Mouse (Mus musculus): ENCODE measurements around the gene Gpr21. TPM values are rescaled to one million over a fixed set of nuclear protein-coding genes. Genes with fewer than 3 reads are reported as not detected.
"Not testable (repeated sequence)": the region's sequence is repeated elsewhere in the genome, so short reads cannot be mapped to it uniquely, and the experiment has no call there.

Gpr21 gene
- 1.6 TPM in 2 replicates for polyA plus RNA-seq (2015; fragmentation: Nextera tagmentation; extraction: Ambion mirVana)

DNA sequence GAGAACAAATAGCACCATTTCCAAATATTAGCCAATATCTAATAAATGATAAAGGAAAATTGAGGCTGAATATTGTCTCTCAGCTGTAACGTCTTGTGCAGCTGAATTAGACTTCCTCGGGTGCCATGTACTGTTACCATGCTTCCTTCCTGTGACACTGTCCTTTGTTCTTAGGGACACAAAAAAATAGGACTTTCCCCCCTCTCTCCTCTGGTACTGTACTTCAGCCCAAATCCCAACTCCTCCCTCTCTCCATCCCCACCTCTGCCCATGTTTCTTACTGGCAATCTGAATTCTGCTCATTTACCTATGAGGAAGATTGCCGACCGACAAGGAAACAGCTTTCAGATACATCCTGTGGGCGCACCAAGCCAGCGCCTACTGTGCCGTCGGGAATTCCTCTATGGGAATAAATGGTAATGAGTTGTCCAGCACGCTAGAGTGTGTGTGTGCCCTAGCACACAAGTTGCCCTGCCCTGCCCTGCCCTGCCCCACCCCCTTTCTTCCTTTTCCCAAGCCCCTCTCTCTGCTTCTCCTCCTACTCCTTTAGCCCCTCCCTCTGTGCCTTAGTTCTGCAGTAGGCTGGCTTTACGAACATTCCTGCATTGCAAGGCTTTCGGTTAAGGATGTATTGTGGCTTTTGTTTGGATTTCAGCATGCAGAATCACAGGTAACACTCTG, at the start of gene Gpr21:
TSS of gene Gpr21 (plus strand) at position 303 of the 681 bp plus-strand sequence.
- Histone ChIP-seq H3K36me3 (peaks cover 14% of the 10 kb centered on the region; the same call in 1 of the 2 replicates), H3K4me3 (peak within 1 kb of the TSS; percentile 12; the same call in 1 of the 2 replicates), H3K4me1 (peaks cover 9% of the 10 kb centered on the region), H3K4me2 (peak within 1 kb of the TSS; percentile 35), H3K27me3 (no peaks in the 10 kb centered on the region), H3K27ac (no peak within 1 kb of the TSS), H3K9ac (no peak within 1 kb of the TSS), H3K9me3 (no peaks in the 10 kb centered on the region)
- ATAC-seq (ENCODE audit: borderline replicate concordance, extremely low read depth, low FRiP score, low TSS enrichment): peak; percentile 74; the same call in 1 of the 2 replicates
- 30% methylated on average over 11 of the region's 11 CpGs for WGBS

DNA sequence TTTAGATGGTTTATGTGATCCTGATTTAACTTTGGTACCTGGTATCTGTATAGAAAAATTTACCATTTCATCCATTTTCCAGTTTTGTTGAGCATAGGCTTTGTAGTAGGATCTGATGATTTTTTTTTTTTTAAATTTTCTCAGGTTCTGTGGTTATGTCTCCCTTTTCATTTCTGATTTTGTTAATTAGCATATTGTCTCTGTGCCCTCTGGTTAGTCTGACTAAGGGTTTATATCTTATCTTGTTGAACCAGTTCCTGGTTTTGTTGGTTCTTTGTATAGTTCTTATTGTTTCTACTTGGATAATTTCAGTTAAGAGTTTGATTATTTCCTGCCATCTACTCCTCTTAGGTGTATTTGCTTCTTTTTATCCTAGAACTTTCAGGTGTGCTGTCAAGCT, 36.6 kb upstream of the Gpr21 start:
- no peak overlapping the region for H3K27ac ChIP-seq
- no peak overlapping the region for H3K4me2 ChIP-seq
- H3K4me1 ChIP-seq: no peaks in the 10 kb centered on the region
- ATAC-seq (ENCODE audit: borderline replicate concordance, extremely low read depth, low FRiP score, low TSS enrichment): no peak
- H3K27me3 ChIP-seq: no peaks in the 10 kb centered on the region
- peaks cover 55% of the 10 kb centered on the region for H3K36me3 ChIP-seq
- H3K4me3 ChIP-seq: no peak overlapping the region
- H3K9me3 ChIP-seq: no peaks in the 10 kb centered on the region
- no peak overlapping the region for H3K9ac ChIP-seq

DNA sequence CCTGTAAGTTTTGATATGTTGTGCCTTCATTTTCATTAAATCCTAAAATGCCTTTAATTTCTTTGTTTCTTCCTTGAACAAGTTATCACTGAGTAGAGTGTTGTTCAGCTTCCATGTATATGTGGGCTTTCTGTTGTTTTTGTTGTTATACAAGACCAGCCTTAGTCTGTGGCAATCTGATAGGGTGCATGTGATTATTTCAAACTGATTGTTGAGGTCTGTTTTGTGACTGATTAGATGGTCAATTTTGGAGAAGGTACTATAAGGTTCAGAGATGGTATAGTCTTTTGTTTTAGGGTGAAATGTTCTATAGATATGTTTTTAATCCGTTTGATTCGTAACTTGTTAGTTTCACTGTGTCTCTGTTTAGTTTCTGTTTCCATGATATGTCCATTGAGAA, 36.1 kb upstream of the Gpr21 start:
- H3K27ac ChIP-seq: no peak overlapping the region

DNA sequence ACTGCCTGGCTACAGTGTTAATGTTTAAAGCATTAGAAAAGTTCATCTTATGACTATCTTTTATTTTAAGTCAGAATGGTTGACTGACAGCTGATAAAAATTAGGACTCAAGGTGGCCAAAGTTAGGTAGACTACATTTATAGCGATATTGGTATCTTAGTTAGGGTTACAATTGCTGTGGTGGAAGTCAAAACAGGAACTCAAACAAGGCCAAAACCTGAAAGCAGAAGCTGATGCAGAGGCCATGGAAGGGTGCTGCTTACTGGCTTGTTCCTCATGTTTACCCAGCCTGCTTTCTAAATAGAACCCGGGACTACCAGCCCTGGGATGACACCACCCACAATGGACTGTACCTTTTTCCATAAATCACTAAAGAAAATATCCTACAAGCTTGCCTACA, 32.0 kb upstream of the Gpr21 start:
- Histone ChIP-seq H3K4me3 (no peak overlapping the region), H3K9me3 (no peaks in the 10 kb centered on the region), H3K4me1 (no peaks in the 10 kb centered on the region), H3K27ac (no peak overlapping the region), H3K9ac (no peak overlapping the region), H3K36me3 (peaks cover 35% of the 10 kb centered on the region), H3K27me3 (no peaks in the 10 kb centered on the region), H3K4me2 (no peak overlapping the region)
- WGBS: 75% methylated on average over 2 of the region's 2 CpGs
- ATAC-seq (ENCODE audit: borderline replicate concordance, extremely low read depth, low FRiP score, low TSS enrichment): no peak

More for the DNA sequence above, 36.1 kb upstream of the Gpr21 start:
- ATAC-seq (ENCODE audit: borderline replicate concordance, extremely low read depth, low FRiP score, low TSS enrichment): no peak
- 91% methylated on average over 2 of the region's 2 CpGs for WGBS
- Histone ChIP-seq H3K27me3 (no peaks in the 10 kb centered on the region), H3K36me3 (peaks cover 55% of the 10 kb centered on the region), H3K4me1 (no peaks in the 10 kb centered on the region), H3K4me3 (no peak overlapping the region), H3K9ac (no peak overlapping the region), H3K4me2 (no peak overlapping the region), H3K9me3 (no peaks in the 10 kb centered on the region)

DNA sequence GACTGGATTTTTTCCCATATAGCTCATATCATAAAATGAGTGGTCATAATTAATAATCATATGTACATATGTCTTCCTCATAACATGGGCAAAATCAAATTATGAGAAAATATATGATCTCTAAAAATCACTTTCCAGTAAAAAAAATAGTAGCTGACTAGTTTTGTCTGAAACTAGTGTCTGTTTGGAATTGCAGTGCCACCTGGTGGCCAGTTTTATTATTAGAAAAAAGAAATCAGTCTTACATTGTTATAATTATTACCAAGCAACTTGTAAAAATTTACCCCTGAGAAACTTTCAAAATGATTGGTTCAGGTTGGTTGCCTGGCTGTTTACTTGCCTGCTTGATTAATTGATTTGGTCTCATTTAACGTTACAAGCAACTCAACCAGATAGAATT, 30.8 kb upstream of the Gpr21 start:
- 77% methylated on average over 1 of the region's 1 CpGs for WGBS
- H3K4me3 ChIP-seq: no peak overlapping the region
- no peak overlapping the region for H3K4me2 ChIP-seq
- H3K4me1 ChIP-seq: no peaks in the 10 kb centered on the region
- no peak for ATAC-seq (ENCODE audit: borderline replicate concordance, extremely low read depth, low FRiP score, low TSS enrichment)
- H3K9ac ChIP-seq: no peak overlapping the region
- H3K27me3 ChIP-seq: no peaks in the 10 kb centered on the region
- no peak overlapping the region for H3K27ac ChIP-seq
- H3K9me3 ChIP-seq: no peaks in the 10 kb centered on the region
- peaks cover 47% of the 10 kb centered on the region for H3K36me3 ChIP-seq

DNA sequence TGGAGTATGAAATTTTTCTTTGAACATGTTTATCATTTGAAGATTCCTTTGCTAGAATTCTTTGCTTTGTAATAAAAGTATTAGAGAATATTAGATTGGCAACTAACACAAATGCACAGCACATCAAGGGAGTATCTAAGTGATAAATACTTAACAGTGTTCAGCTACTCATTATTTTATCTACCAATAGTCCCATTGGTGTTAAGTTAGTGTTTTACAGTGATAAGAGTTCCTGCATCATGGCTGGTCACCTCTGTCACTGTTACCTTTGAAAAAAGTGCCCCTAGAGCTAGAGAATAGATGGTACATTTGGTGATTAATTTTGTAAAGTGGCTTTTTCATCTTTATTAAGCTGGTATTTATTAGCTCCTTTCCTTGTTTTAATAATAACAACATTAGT, 29.7 kb upstream of the Gpr21 start:
- H3K27ac ChIP-seq: no peak overlapping the region
- H3K27me3 ChIP-seq: no peaks in the 10 kb centered on the region
- no peak overlapping the region for H3K4me2 ChIP-seq
- no peak overlapping the region for H3K9ac ChIP-seq
- H3K4me3 ChIP-seq: no peak overlapping the region
- H3K9me3 ChIP-seq: no peaks in the 10 kb centered on the region
- H3K4me1 ChIP-seq: no peaks in the 10 kb centered on the region
- ATAC-seq (ENCODE audit: borderline replicate concordance, extremely low read depth, low FRiP score, low TSS enrichment): no peak
- peaks cover 44% of the 10 kb centered on the region for H3K36me3 ChIP-seq

DNA sequence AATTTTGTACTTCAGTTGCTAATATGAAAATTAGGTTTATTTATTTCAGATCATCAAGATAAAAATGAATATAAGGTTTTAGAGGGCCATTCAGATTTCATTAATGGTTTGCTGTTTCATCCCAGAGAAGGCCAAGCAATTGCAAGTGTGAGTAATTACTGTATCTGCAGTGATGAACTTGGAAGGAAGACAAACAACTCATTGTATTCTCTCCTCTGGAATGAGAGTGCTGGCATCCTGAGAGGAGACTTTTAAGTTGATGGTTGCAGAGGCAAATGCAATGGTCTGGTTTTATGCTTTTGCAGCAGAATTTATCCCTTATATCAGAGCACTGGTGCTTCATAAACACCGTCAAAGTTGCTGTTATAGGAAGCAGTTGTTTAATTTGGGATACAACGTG, 27.2 kb upstream of the Gpr21 start:
- Histone ChIP-seq H3K4me3 (no peak overlapping the region), H3K27ac (no peak overlapping the region), H3K36me3 (peaks cover 38% of the 10 kb centered on the region), H3K4me2 (no peak overlapping the region), H3K27me3 (no peaks in the 10 kb centered on the region), H3K4me1 (no peaks in the 10 kb centered on the region), H3K9ac (no peak overlapping the region), H3K9me3 (no peaks in the 10 kb centered on the region)
- WGBS: 89% methylated on average over 2 of the region's 2 CpGs
- ATAC-seq (ENCODE audit: borderline replicate concordance, extremely low read depth, low FRiP score, low TSS enrichment): no peak

DNA sequence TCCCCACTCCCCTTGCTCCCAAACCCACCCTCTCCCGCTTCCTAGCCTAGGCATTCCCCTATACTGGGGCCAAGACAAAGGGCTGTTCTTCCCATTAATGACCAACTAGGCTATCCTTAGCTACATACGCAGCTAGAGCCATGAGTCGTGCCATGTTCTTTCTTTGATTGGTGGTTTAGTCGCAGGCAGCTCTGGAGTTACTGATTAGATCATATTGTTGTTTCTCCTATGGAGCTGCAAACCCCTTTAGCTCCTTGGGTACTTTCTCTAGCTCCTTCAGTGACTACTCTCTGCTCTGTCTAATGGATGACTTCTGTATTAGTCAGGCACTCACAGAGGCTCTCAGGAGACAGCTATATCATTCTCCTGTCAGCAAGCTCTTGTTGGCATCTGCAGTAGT, 18.8 kb upstream of the Gpr21 start:
- peaks cover 38% of the 10 kb centered on the region for H3K36me3 ChIP-seq
- WGBS: 95% methylated on average over 4 of the region's 4 CpGs

DNA sequence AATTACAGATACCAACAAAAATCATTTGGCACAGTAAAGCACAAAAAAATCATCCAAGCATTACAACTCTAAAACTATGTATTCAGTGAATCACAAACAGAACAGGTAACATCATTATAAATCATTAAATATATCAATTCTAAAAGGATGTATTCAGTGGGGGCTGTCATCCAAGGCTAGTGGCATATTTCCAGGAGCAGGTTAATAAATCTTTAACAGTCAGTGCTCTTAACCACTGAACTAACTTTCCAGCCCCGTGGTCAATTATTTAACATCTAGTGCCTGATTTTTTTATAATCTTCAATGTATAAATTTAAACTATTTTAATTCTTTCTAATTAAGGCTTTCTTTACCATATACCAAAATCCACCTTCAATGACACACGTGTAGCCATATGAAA, 10.3 kb upstream of the Gpr21 start:
- peaks cover 24% of the 10 kb centered on the region for H3K36me3 ChIP-seq
- not testable (repeated sequence) for H3K4me1 ChIP-seq; H3K27me3 ChIP-seq; H3K9me3 ChIP-seq; H3K4me3 ChIP-seq; ATAC-seq (ENCODE audit: borderline replicate concordance, extremely low read depth, low FRiP score, low TSS enrichment); H3K4me2 ChIP-seq; H3K27ac ChIP-seq; H3K9ac ChIP-seq
- WGBS: 93% methylated on average over 2 of the region's 2 CpGs

More for the DNA sequence above, 18.8 kb upstream of the Gpr21 start:
- Histone ChIP-seq H3K9ac (no peak overlapping the region), H3K9me3 (no peaks in the 10 kb centered on the region), H3K4me1 (no peaks in the 10 kb centered on the region), H3K27ac (no peak overlapping the region), H3K4me2 (no peak overlapping the region), H3K4me3 (no peak overlapping the region), H3K27me3 (no peaks in the 10 kb centered on the region)
- no peak for ATAC-seq (ENCODE audit: borderline replicate concordance, extremely low read depth, low FRiP score, low TSS enrichment)

DNA sequence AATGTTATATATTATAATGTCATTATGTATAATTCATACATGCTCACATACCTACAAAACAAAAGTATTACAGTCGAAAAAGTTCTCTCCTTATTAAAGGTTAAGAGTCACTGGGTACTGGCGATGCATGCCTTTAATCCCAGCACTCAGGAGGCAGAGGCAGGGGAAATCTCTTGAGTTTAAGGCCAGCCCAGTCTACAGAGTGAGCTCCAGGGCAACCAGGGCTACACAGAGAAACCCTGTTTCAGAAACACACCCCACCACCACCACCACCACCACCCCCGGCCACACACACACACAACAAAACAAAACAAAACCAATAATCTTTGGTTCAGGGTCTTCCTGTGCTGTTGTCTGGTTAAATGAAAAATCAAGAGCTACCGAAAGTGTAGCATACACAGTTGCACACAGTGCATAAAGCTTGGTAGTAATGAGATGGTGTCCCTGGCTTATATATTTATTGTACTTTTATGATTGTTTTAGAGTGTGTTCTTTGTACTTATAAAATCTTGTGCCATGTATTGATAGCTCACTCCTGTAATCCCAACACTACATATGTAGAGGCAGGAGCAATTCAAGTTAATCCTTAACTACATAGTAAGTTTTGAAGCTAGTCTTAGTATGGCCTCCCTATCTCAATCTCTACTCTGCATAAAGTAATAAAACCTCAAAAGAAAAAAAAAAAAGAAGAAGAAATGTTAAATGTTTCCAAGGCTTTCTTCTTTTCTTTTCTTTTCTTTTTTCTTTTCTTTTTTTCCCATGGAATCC, 4.8 kb upstream of the Gpr21 start:
- H3K27ac ChIP-seq: no peak overlapping the region
- H3K9me3 ChIP-seq: no peaks in the 10 kb centered on the region
- no peak for ATAC-seq (ENCODE audit: borderline replicate concordance, extremely low read depth, low FRiP score, low TSS enrichment)
- WGBS: 85% methylated on average over 4 of the region's 4 CpGs
- peaks cover 8% of the 10 kb centered on the region; the same call in 1 of the 2 replicates for H3K36me3 ChIP-seq
- H3K4me1 ChIP-seq: no peaks in the 10 kb centered on the region; the same call in 1 of the 2 replicates
- H3K4me3 ChIP-seq: no peak overlapping the region
- H3K9ac ChIP-seq: no peak overlapping the region
- H3K4me2 ChIP-seq: no peak overlapping the region
- H3K27me3 ChIP-seq: no peaks in the 10 kb centered on the region

DNA sequence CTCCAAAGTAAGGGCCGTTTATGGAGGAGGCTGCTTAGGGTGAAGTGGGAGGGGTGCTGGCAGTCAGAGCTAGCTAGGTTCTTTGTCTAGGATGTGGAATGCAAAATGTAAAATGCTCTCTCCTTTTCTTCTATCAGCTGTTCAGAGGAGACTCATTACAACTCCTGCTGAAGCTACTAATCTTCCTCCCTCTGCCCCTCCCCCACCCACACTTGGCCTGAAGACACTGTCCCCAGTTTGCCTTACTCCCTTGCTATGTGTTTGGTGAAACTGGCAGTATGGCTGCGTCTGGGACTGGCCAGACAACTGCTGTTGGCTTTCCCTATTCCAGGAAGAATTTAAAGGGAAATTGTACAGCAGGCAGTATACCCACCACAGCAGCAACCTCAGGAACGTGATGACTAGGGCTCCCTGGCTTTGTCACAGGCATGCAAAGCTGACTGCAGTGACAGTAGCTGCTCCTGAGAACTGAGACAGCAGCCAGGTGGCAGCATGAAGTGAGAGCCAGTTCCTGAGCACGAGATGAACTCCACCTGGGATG, 860 bp downstream of the Gpr21 start:
- no peak for ATAC-seq (ENCODE audit: borderline replicate concordance, extremely low read depth, low FRiP score, low TSS enrichment)
- H3K4me1 ChIP-seq: peaks cover 9% of the 10 kb centered on the region
- no peak overlapping the region for H3K27ac ChIP-seq
- H3K4me3 ChIP-seq: peak overlapping the region; percentile 12; the same call in 1 of the 2 replicates
- no peaks in the 10 kb centered on the region for H3K27me3 ChIP-seq
- peak overlapping the region; percentile 19; the same call in 1 of the 2 replicates for H3K4me2 ChIP-seq
- peaks cover 14% of the 10 kb centered on the region; the same call in 1 of the 2 replicates for H3K36me3 ChIP-seq
- no peak overlapping the region for H3K9ac ChIP-seq
- WGBS: 35% methylated on average over 4 of the region's 4 CpGs
- no peaks in the 10 kb centered on the region for H3K9me3 ChIP-seq

Data from lung, embryonic 15.5 days (tissue).